Mouse (Mus musculus) layer of hippocampus, adult 8-10 months (tissue): ENCODE results near the gene Cnp. TPM values are rescaled to one million over a fixed set of nuclear protein-coding genes. Genes with fewer than 3 reads are reported as not detected.
"Not testable (repeated sequence)": the region's sequence is repeated elsewhere in the genome, so short reads cannot be mapped to it uniquely, and the experiment has no call there.

ENCODE experiments used
- DNase-seq, 2 experiments: peaks; one replicate each; pipeline ENCODE4 v3.0.0; 2022; ENCODE audit warnings: low spot score in 2 of 2
- total RNA-seq, 4 experiments: library from RNA; stranded (reverse); gene quantifications; 2 replicates each; pipeline ENCODE4 v1.2.4; 2022

Gene Cnp
- total RNA-seq, 4 experiments from 2014 or later = 162 to 216 (median 203) TPM

DNA sequence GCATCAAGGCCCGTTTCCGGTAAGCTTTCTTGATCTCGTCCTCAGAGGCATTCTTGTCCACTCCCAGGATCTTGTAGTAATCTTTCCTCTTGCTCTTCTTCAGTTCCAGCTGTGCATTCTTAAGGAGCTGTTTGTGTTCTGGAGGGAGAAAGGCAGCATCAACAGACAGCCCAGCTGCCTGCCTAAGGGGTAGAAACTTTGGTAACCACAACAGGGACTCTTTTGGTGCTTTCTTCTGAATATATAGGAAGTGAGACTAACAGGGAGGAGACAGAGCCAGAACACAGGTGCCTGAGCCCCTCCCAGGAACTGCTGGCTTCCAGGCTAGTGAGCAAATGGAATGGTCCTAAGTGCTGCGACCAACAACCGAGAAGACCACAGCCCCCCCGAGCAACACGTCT is 9.9 kb downstream of the Cnp start:
- DNase-seq = no peak

DNA sequence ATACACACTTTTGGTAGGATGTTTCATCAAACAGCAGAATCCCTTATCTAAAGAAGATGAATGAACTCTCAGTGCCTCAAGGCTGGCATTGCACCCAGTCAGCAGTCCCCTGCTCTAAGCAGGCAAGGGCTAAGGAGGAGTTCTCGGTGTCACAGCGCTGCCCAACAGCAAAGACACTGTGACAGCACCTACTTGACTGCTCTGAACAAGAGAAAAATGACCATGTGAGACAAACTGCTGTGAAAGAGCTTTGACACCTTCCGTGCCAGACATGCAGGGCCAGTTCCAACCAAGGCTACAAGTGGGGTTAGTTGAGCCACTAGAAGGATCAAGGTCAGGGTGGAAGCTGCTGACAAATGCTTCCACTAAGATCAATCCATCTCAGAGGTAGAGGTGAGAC is 10.4 kb downstream of the Cnp start:
- DNase-seq = no peak

- DNase-seq = no peak
These were observed 13.8 kb downstream of the Cnp start for GRCm38 (mm10) chr11:100588462-100588861.

GRCm38 (mm10) chr11:100592346-100593046 is 17.8 kb downstream of the Cnp start:
- DNase-seq = no peak

DNA sequence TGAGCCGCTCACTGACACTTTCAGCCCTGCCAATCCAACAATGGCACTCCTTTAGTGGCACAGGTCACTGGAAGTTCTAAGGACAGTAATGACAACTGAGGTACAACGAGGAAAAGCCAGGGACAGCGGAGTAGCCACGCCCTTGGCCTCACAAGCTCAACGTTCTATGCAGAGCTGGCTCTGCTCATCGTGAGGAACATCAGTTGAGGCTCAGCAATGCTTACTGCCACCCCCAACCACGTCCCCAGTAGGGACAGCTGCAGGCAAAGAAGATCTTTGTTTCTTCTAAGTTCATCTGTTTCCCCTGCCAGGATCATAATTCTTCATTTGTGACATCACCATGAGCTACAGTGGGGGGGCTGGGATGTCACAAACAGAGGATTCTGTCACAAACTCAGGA is 19.9 kb downstream of the Cnp start:
- no peak for DNase-seq

DNA sequence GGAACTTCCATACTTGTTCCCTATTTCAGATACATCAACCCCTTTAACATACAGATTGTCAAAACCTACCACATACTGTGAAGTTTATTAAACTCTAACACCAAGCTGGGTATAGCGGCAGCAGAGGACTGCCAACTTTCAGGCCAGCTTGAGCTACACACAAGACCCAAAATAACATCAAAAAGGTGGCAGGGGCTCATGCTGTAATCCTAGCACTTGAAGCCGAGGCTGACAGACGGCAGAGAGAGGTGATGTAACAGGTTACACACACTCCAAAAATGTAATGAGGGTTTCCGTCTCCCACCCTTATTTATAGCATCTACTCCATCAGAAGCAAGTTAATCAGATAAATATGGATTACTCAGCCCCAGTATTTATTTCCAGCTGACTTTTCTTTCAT is 20.8 kb downstream of the Cnp start:
- DNase-seq = no peak

DNA sequence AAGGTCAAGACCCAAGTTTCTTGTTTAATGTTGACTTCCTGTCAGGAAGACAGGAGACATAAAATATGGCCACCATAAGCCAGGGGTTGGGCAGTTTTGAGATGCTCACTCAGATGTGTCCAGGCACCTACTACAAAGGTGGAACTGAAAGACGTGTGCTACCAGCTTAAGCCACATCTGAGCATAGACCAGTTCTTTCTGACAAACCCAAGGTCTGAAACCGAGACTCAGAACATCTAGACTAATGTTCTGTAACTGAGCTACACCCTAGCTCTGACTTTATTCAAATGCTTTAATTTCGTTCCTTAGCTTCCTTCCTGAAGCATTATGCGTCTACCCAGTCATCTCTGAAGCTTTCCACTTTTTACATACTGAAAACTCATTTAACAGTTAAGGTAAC is 23.4 kb downstream of the Cnp start:
- no peak for DNase-seq

- no peak for DNase-seq
These were observed 26.7 kb downstream of the Cnp start for GRCm38 (mm10) chr11:100601372-100601771.

- DNase-seq = no peak
These were observed 28.5 kb downstream of the Cnp start for GRCm38 (mm10) chr11:100603155-100603554.

DNA sequence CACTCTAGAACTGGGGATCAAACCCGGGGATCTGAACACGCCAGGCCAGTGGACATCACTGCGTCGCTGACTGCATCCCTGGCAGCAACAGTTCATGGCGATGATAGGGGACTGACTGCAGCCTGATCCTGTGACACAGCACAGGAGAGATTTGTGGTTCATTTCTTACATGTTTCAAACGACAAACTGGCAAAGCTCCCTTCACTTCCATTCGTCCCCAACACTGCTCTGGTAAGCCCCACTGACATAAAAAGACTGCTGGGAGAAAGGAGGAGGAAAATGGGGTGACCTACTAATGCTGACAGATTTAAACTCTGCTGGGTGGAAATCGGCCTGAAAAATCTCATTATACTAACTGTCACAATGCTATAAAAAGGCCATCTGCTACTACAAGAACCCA is 29.1 kb downstream of the Cnp start:
- no peak for DNase-seq

DNA sequence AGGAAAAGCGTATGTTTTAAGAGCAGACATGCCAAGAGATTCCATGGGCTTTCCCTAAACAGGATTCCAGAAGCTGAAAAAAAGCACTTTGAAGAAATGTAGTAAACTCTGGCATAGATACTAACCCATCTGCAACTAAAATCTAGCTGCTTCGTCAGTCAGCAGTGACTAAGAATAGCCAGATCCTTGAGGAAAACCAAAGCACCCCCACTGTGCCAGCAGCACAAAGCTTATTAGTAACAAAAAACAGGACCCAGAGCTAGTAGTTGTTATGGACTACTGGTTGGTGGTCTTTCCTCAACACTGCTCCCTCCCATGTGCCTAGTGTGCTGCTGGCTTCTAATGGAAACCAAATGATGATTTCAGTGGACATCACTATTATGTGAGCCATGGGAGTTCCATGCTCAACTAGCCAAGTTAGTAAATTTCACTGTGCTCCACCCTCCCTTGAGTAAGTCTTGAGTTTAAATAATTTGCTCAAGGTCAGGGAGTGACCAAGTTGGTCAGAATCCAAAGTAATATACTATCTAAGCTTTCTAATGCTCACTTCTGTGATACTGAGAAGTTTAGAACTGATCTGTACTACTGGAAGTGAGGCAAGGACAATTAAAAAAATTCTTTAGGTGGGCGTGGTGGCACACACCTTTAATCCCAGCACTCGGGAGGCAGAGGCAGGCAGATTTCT is 29.8 kb downstream of the Cnp start:
- no peak for DNase-seq

- DNase-seq = no peak
These were observed 30.7 kb downstream of the Cnp start for GRCm38 (mm10) chr11:100605451-100605850.

- no peak for DNase-seq
These were observed 32.4 kb downstream of the Cnp start for GRCm38 (mm10) chr11:100607121-100607520.

- DNase-seq = no peak
These were observed 34.1 kb downstream of the Cnp start for GRCm38 (mm10) chr11:100608796-100609195.

DNA sequence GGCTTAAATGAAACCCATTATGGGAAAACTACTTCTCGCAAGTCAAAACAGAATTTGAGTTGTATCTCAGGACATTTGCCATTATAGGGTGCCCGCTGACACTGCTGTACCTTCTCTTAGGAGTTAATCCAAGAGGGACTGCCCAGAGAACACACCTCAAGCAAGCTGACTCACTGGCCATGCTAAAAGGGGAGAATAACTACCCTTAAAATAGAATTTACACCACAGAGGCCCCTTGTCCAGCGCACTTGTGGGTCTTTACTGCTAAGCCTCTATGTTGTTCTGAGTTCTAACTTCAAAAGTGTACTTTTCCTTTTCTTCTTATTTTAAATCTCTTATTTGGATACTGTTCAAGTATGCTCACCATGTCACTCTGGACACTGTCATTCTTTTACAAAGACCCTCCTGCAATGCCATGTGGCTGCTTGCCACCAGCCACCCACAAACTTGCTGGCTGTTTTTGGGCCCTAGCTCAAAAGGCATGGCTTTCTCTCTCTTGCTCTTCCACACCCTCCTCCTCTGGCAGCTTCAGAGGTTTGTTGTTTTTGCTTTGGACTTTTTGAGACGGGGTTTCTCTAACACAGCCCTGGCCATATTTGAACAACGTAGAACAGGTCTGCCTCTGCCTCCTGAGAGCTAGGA is 34.8 kb downstream of the Cnp start:
- no peak for DNase-seq

- DNase-seq = no peak
These were observed 35.4 kb downstream of the Cnp start for GRCm38 (mm10) chr11:100609997-100610680.

GRCm38 (mm10) chr11:100611627-100612026 is 36.9 kb downstream of the Cnp start:
- no peak for DNase-seq

DNA sequence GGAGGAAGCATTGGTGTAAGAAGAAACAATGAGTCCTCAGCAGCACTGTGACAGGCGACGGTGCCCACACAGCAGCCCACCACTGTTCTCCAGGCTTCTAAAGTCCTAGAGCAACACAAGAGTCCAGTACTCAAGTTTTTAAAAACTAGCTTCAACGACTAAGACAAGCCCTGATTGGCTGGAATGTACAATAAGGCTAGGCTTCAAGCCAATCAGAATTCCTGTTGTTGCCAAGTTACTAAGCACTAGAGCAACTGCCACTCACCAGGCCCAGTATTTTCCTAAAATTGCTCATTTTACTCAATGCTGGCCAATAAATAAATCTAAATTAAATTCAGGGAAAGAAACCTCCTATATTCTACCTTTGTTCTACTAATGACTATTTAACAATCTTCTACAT is 38.5 kb downstream of the Cnp start:
- DNase-seq = no peak

DNA sequence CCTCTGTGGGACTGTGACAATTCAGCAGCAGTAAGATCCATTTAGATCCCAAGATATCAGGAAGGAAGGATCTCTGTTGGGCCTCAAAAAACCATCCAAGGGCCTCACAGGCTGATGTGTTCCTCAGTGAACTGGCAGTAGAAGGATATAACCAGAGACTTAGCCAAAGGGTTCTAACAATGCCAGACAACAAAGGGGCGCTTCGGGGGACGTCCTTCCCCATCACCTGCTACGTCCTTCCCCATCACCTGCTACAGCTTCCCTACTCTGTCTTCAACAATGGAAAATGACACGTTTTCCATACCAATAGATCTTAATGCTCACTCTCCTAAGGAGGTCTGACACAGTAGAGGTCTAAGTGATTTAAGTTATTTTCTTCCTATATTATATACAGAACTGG is 41.6 kb downstream of the Cnp start:
- no peak for DNase-seq

DNA sequence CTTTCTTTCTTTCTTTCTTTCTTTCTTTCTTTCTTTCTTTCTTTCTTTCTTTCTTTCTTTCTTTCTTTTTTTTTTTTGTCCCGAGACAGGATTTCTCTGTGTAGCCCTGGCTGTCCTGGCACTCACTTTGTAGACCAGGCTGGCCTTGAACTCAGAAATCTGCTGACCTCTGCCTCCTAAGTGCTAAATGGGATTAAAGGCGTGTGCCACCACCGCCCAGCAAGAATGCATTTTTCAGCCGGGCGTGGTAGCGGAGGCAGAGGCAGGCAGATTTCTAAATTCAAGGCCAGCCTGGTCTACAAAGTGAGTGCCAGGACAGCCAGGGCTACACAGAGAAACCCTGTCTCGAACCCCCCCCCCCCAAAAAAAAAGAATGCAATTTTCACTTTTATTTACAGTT is 42.1 kb downstream of the Cnp start:
- DNase-seq = not testable (repeated sequence)

DNA sequence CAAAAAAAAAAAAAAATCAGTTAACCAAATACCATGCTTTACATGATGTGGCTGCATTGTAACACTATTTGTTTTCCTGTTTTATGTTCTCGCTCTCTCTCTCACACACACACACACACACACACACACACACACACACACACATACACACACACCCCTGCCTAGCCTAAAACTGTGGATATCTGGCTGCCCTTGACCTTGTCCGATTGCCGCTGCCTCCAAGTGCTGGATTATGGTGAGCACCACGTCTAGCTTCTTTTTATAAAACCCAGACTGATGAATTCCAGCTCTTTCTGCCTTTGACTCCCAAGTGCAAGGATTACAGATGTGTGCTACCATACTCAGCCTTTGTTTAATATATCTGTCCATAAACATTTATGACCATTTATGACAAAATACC is 42.8 kb downstream of the Cnp start:
- DNase-seq = no peak
